Mouse (Mus musculus) forebrain, embryonic 13.5 days (tissue): Measurements from ENCODE around the gene H2-Eb1. TPM values are rescaled to one million over a fixed set of nuclear protein-coding genes. Genes with fewer than 3 reads are reported as not detected.

ENCODE experiments used
- ATAC-seq: fragments of 200-750 bp; cut with Nextera tagmentation; 2 replicates; pipeline ENCODE4 v1.8.0; 2017
- H3K27ac ChIP-seq: fragments of 300-500 bp; sonication (generic); 2 replicates; pipeline ENCODE4 v1.5.1; 2015; ENCODE audit warnings: inconsistent platforms, mild to moderate bottlenecking, moderate library complexity
- H3K27me3 ChIP-seq: fragments of 300-500 bp; sonication (generic); 2 replicates; pipeline ENCODE4 v1.6.1; 2015; ENCODE audit warnings: mild to moderate bottlenecking, inconsistent platforms
- H3K36me3 ChIP-seq: fragments of 300-500 bp; sonication (generic); 2 replicates; pipeline ENCODE4 v1.6.1; 2015; ENCODE audit warnings: mild to moderate bottlenecking, inconsistent platforms; ENCODE audit not compliant: poor library complexity, severe bottlenecking
- H3K4me1 ChIP-seq: fragments of 300-500 bp; sonication (generic); 2 replicates; pipeline ENCODE4 v1.6.1; 2015; ENCODE audit warnings: inconsistent platforms
- H3K4me2 ChIP-seq: fragments of 300-500 bp; sonication (generic); 2 replicates; pipeline ENCODE4 v1.6.1; 2015; ENCODE audit warnings: inconsistent platforms, mild to moderate bottlenecking, moderate library complexity
- H3K4me3 ChIP-seq: fragments of 300-500 bp; sonication (generic); 2 replicates; pipeline ENCODE4 v1.5.1; 2015; ENCODE audit warnings: mild to moderate bottlenecking, inconsistent platforms
- H3K9ac ChIP-seq: fragments of 300-500 bp; sonication (generic); 2 replicates; pipeline ENCODE4 v1.6.1; 2015; ENCODE audit warnings: mild to moderate bottlenecking, inconsistent platforms
- H3K9me3 ChIP-seq: fragments of 300-500 bp; sonication (generic); replicated peaks from 2 replicates; pipeline ENCODE4 v1.6.1; 2016; ENCODE audit warnings: inconsistent platforms
- WGBS: fragments of 180-500 bp; shearing (Covaris S2); methylation state at CpG from one replicate; pipeline ENCODE4 v1.1.7; 2015; 5-methylcytosine and 5-hydroxymethylcytosine counted together
- polyA plus RNA-seq: library from polyadenylated mRNA; unstranded; fragments of >200 nt; fragmentation: Nextera tagmentation; extraction: Ambion mirVana; gene quantifications from 2 replicates; pipeline ENCODE4 v1.2.1, GENCODE M21; 2015

H2-Eb1 gene
- 1.6 TPM in 2 replicates for polyA plus RNA-seq

- Histone ChIP-seq H3K27me3 (peaks cover 5% of the 10 kb centered on the region), H3K36me3 (no peaks in the 10 kb centered on the region), H3K4me3 (no peak within 1 kb of the TSS), H3K4me2 (no peak within 1 kb of the TSS), H3K4me1 (0 out of 2 replicates have a peak, but pooled peaks cover 3% of the 10 kb centered on the region), H3K9me3 (no peaks in the 10 kb centered on the region), H3K27ac (no peak within 1 kb of the TSS), H3K9ac (no peak within 1 kb of the TSS)
- ATAC-seq = peak; percentile 92
Observed at GRCm38 (mm10) chr17:34305380-34306030, at the start of gene H2-Eb1. Gene H2-Eb1 (plus strand): TSS chr17:34305867.

GRCm38 (mm10) chr17:34256501-34256900 lies 49.2 kb upstream of the H2-Eb1 start:
- Histone ChIP-seq H3K27me3 (peaks cover 7% of the 10 kb centered on the region; the same call in 1 of the 2 replicates), H3K4me3 (no peak overlapping the region), H3K4me2 (no peak overlapping the region), H3K9ac (no peak overlapping the region), H3K4me1 (no peaks in the 10 kb centered on the region), H3K27ac (no peak overlapping the region), H3K36me3 (no peaks in the 10 kb centered on the region), H3K9me3 (no peaks in the 10 kb centered on the region)
- WGBS = 83% methylated on average over 5 of the region's 5 CpGs
- ATAC-seq = no peak

- no peaks in the 10 kb centered on the region for H3K9me3 ChIP-seq
- H3K27ac ChIP-seq = no peak within 1 kb of the TSS
- H3K9ac ChIP-seq = no peak within 1 kb of the TSS
- H3K36me3 ChIP-seq = no peaks in the 10 kb centered on the region
- H3K4me3 ChIP-seq = no peak within 1 kb of the TSS
- H3K4me2 ChIP-seq = no peak within 1 kb of the TSS
- no peak for ATAC-seq
- H3K27me3 ChIP-seq = peaks cover 11% of the 10 kb centered on the region; the same call in 1 of the 2 replicates
- 77% methylated on average over 11 of the region's 11 CpGs for WGBS
- no peaks in the 10 kb centered on the region for H3K4me1 ChIP-seq
Observed at GRCm38 (mm10) chr17:34257594-34258375, 47.9 kb upstream of the H2-Eb1 start, which contains the start of gene H2-Ab1. Gene H2-Ab1 (plus strand): TSS chr17:34257689.

GRCm38 (mm10) chr17:34260551-34260950 lies 45.1 kb upstream of the H2-Eb1 start:
- 77% methylated on average over 5 of the region's 5 CpGs for WGBS

GRCm38 (mm10) chr17:34261502-34261901 lies 44.2 kb upstream of the H2-Eb1 start:
- peaks cover 21% of the 10 kb centered on the region for H3K4me1 ChIP-seq
- no peak overlapping the region for H3K27ac ChIP-seq
- 19% methylated on average over 4 of the region's 4 CpGs for WGBS
- H3K4me2 ChIP-seq = no peak overlapping the region
- H3K4me3 ChIP-seq = no peak overlapping the region
- ATAC-seq = peak; percentile 65
- H3K27me3 ChIP-seq = peaks cover 33% of the 10 kb centered on the region
- no peaks in the 10 kb centered on the region for H3K9me3 ChIP-seq
- H3K9ac ChIP-seq = no peak overlapping the region
- no peaks in the 10 kb centered on the region for H3K36me3 ChIP-seq

More at GRCm38 (mm10) chr17:34260551-34260950, 45.1 kb upstream of the H2-Eb1 start:
- no peak overlapping the region for H3K9ac ChIP-seq
- H3K36me3 ChIP-seq = no peaks in the 10 kb centered on the region
- no peaks in the 10 kb centered on the region for H3K9me3 ChIP-seq
- peaks cover 21% of the 10 kb centered on the region for H3K4me1 ChIP-seq
- ATAC-seq = no peak
- peaks cover 30% of the 10 kb centered on the region for H3K27me3 ChIP-seq
- H3K27ac ChIP-seq = no peak overlapping the region
- H3K4me2 ChIP-seq = no peak overlapping the region
- H3K4me3 ChIP-seq = no peak overlapping the region

- WGBS = 1% methylated on average over 8 of the region's 8 CpGs
- Histone ChIP-seq H3K36me3 (no peaks in the 10 kb centered on the region), H3K27me3 (peaks cover 40% of the 10 kb centered on the region), H3K4me3 (peak overlapping the region; percentile 50), H3K9me3 (no peaks in the 10 kb centered on the region), H3K9ac (peak overlapping the region; percentile 24), H3K27ac (no peak overlapping the region), H3K4me2 (peak overlapping the region; percentile 94), H3K4me1 (peaks cover 21% of the 10 kb centered on the region)
- peak; percentile 91 for ATAC-seq
Observed at GRCm38 (mm10) chr17:34263068-34263467, 42.6 kb upstream of the H2-Eb1 start.

- peaks cover 21% of the 10 kb centered on the region for H3K4me1 ChIP-seq
- H3K36me3 ChIP-seq = no peaks in the 10 kb centered on the region
- H3K4me2 ChIP-seq = peak overlapping the region; percentile 94
- no peak overlapping the region for H3K27ac ChIP-seq
- H3K9me3 ChIP-seq = no peaks in the 10 kb centered on the region
- no peak overlapping the region; the same call in 1 of the 2 replicates for H3K9ac ChIP-seq
- WGBS = 4% methylated on average over 14 of the region's 14 CpGs
- no peak for ATAC-seq
- H3K27me3 ChIP-seq = peaks cover 43% of the 10 kb centered on the region
- peak overlapping the region; percentile 50 for H3K4me3 ChIP-seq
Observed at GRCm38 (mm10) chr17:34263811-34264371, 41.8 kb upstream of the H2-Eb1 start.

- Histone ChIP-seq H3K27me3 (peaks cover 43% of the 10 kb centered on the region), H3K4me2 (peak overlapping the region; percentile 94), H3K4me3 (peak overlapping the region; percentile 50), H3K27ac (no peak overlapping the region), H3K9ac (peak overlapping the region; percentile 65), H3K4me1 (peaks cover 21% of the 10 kb centered on the region), H3K36me3 (no peaks in the 10 kb centered on the region), H3K9me3 (no peaks in the 10 kb centered on the region)
- under 1% methylated on average over 93 of the region's 93 CpGs for WGBS
- no peak for ATAC-seq
Observed at GRCm38 (mm10) chr17:34264452-34265351, 41.0 kb upstream of the H2-Eb1 start.

- no peak for ATAC-seq
- no peak overlapping the region for H3K9ac ChIP-seq
- H3K4me1 ChIP-seq = peaks cover 19% of the 10 kb centered on the region
- H3K9me3 ChIP-seq = no peaks in the 10 kb centered on the region
- WGBS = 74% methylated on average over 2 of the region's 2 CpGs
- no peak overlapping the region for H3K27ac ChIP-seq
- H3K36me3 ChIP-seq = no peaks in the 10 kb centered on the region
- no peak overlapping the region for H3K4me3 ChIP-seq
- peaks cover 36% of the 10 kb centered on the region for H3K27me3 ChIP-seq
- H3K4me2 ChIP-seq = no peak overlapping the region
Observed at GRCm38 (mm10) chr17:34268262-34268661, 37.4 kb upstream of the H2-Eb1 start.

GRCm38 (mm10) chr17:34268748-34269147 lies 36.9 kb upstream of the H2-Eb1 start:
- 89% methylated on average over 2 of the region's 2 CpGs for WGBS
- Histone ChIP-seq H3K9ac (no peak overlapping the region), H3K27me3 (peaks cover 31% of the 10 kb centered on the region), H3K4me2 (no peak overlapping the region), H3K36me3 (no peaks in the 10 kb centered on the region), H3K4me1 (peaks cover 14% of the 10 kb centered on the region), H3K4me3 (no peak overlapping the region), H3K9me3 (no peaks in the 10 kb centered on the region), H3K27ac (no peak overlapping the region)
- no peak for ATAC-seq

- ATAC-seq = no peak
- 77% methylated on average over 4 of the region's 4 CpGs for WGBS
- Histone ChIP-seq H3K36me3 (no peaks in the 10 kb centered on the region), H3K4me2 (no peak overlapping the region), H3K27me3 (peaks cover 20% of the 10 kb centered on the region), H3K9me3 (no peaks in the 10 kb centered on the region), H3K27ac (no peak overlapping the region), H3K9ac (no peak overlapping the region), H3K4me1 (peaks cover 4% of the 10 kb centered on the region), H3K4me3 (no peak overlapping the region)
Observed at GRCm38 (mm10) chr17:34269817-34270216, 35.9 kb upstream of the H2-Eb1 start.
